Mouse (Mus musculus): ENCODE data around the gene Ttll7. TPM values are rescaled to one million over a fixed set of nuclear protein-coding genes. Genes with fewer than 3 reads are reported as not detected.

The Ttll7 gene
- polyA plus RNA-seq (2011; ENCODE audit: insufficient read depth, insufficient read length, low replicate concordance, missing spikeins), result 0.27 and 1.2 TPM in 2 replicates

- H3K4me1 ChIP-seq (ENCODE audit: control insufficient read depth, insufficient read depth, low read length), result no peaks in the 10 kb centered on the region
- TF ChIP-seq CTCF (IDR thresholded peaks at IDR 0.05; ENCODE audit: control insufficient read depth, insufficient read depth, low read length) (no peak), POLR2A (IDR thresholded peaks at IDR 0.05; ENCODE audit: borderline replicate concordance, control insufficient read depth, low read depth, low read length) (no peak)
- H3K27ac ChIP-seq (ENCODE audit: control insufficient read depth, insufficient read depth, low read depth, low read length, poor library complexity), result no peak within 1 kb of the TSS; the same call in 1 of the 2 replicates
- H3K4me3 ChIP-seq (replicated peaks; ENCODE audit: control insufficient read depth, low read depth, low read length), result no peak within 1 kb of the TSS
- under 1% methylated on average over 36 of the region's 36 CpGs for WGBS
Observed at GRCm38 (mm10) chr3:146851966-146852891, at the start of gene Ttll7. Ttll7 (plus strand) TSS chr3:146852367.

GRCm38 (mm10) chr3:146812041-146812878 lies 39.9 kb upstream of the Ttll7 start:
- Histone ChIP-seq H3K4me1 (ENCODE audit: control insufficient read depth, insufficient read depth, low read length) (no peaks in the 10 kb centered on the region; the same call in 1 of the 2 replicates), H3K27ac (ENCODE audit: control insufficient read depth, insufficient read depth, low read depth, low read length, poor library complexity) (peak overlapping the region; percentile 29; the same call in 1 of the 2 replicates), H3K4me3 (replicated peaks; ENCODE audit: control insufficient read depth, low read depth, low read length) (peak overlapping the region; percentile 91)
- 1% methylated on average over 60 of the region's 60 CpGs for WGBS
- TF ChIP-seq CTCF (IDR thresholded peaks at IDR 0.05; ENCODE audit: control insufficient read depth, insufficient read depth, low read length) (no peak), POLR2A (IDR thresholded peaks at IDR 0.05; ENCODE audit: borderline replicate concordance, control insufficient read depth, low read depth, low read length) (no peak)

- Histone ChIP-seq H3K4me3 (replicated peaks; ENCODE audit: control insufficient read depth, low read depth, low read length) (peak within 1 kb of the TSS; percentile 91), H3K4me1 (ENCODE audit: control insufficient read depth, insufficient read depth, low read length) (no peaks in the 10 kb centered on the region; the same call in 1 of the 2 replicates), H3K27ac (ENCODE audit: control insufficient read depth, insufficient read depth, low read depth, low read length, poor library complexity) (peak within 1 kb of the TSS; percentile 72)
- peak; percentile 63; the same call in 1 of the 2 replicates for TF ChIP-seq POLR2A (IDR thresholded peaks at IDR 0.05; ENCODE audit: borderline replicate concordance, control insufficient read depth, low read depth, low read length)
- TF ChIP-seq CTCF (IDR thresholded peaks at IDR 0.05; ENCODE audit: control insufficient read depth, insufficient read depth, low read length), result no peak
- WGBS, result under 1% methylated on average over 59 of the region's 60 CpGs
Observed at GRCm38 (mm10) chr3:146812901-146813393, 39.2 kb upstream of the Ttll7 start, which contains the start of gene Prkacb. Prkacb (minus strand) TSS chr3:146812990.

- Histone ChIP-seq H3K4me1 (ENCODE audit: control insufficient read depth, insufficient read depth, low read length) (no peaks in the 10 kb centered on the region; the same call in 1 of the 2 replicates), H3K4me3 (replicated peaks; ENCODE audit: control insufficient read depth, low read depth, low read length) (no peak overlapping the region), H3K27ac (ENCODE audit: control insufficient read depth, insufficient read depth, low read depth, low read length, poor library complexity) (no peak overlapping the region)
- TF ChIP-seq POLR2A (IDR thresholded peaks at IDR 0.05; ENCODE audit: borderline replicate concordance, control insufficient read depth, low read depth, low read length) (no peak), CTCF (IDR thresholded peaks at IDR 0.05; ENCODE audit: control insufficient read depth, insufficient read depth, low read length) (no peak)
- WGBS, result 42% methylated on average over 7 of the region's 7 CpGs
Observed at GRCm38 (mm10) chr3:146813624-146814023, 38.5 kb upstream of the Ttll7 start.

GRCm38 (mm10) chr3:146820718-146821117 lies 31.4 kb upstream of the Ttll7 start:
- TF ChIP-seq CTCF (IDR thresholded peaks at IDR 0.05; ENCODE audit: control insufficient read depth, insufficient read depth, low read length) (no peak), POLR2A (IDR thresholded peaks at IDR 0.05; ENCODE audit: borderline replicate concordance, control insufficient read depth, low read depth, low read length) (no peak)
- no peak overlapping the region for H3K27ac ChIP-seq (ENCODE audit: control insufficient read depth, insufficient read depth, low read depth, low read length, poor library complexity)
- no peaks in the 10 kb centered on the region for H3K4me1 ChIP-seq (ENCODE audit: control insufficient read depth, insufficient read depth, low read length)
- WGBS, result 89% methylated on average over 4 of the region's 4 CpGs
- H3K4me3 ChIP-seq (replicated peaks; ENCODE audit: control insufficient read depth, low read depth, low read length), result no peak overlapping the region

GRCm38 (mm10) chr3:146842766-146843165 lies 9.4 kb upstream of the Ttll7 start:
- TF ChIP-seq POLR2A (IDR thresholded peaks at IDR 0.05; ENCODE audit: borderline replicate concordance, control insufficient read depth, low read depth, low read length), result no peak
- TF ChIP-seq CTCF (IDR thresholded peaks at IDR 0.05; ENCODE audit: control insufficient read depth, insufficient read depth, low read length), result no peak
- Histone ChIP-seq H3K4me1 (ENCODE audit: control insufficient read depth, insufficient read depth, low read length) (no peaks in the 10 kb centered on the region), H3K27ac (ENCODE audit: control insufficient read depth, insufficient read depth, low read depth, low read length, poor library complexity) (no peak overlapping the region), H3K4me3 (replicated peaks; ENCODE audit: control insufficient read depth, low read depth, low read length) (no peak overlapping the region)
- WGBS, result 57% methylated on average over 3 of the region's 3 CpGs

- 75% methylated on average over 6 of the region's 6 CpGs for WGBS
- no peaks in the 10 kb centered on the region for H3K4me1 ChIP-seq (ENCODE audit: control insufficient read depth, insufficient read depth, low read length)
- H3K4me3 ChIP-seq (replicated peaks; ENCODE audit: control insufficient read depth, low read depth, low read length), result no peak overlapping the region
- H3K27ac ChIP-seq (ENCODE audit: control insufficient read depth, insufficient read depth, low read depth, low read length, poor library complexity), result no peak overlapping the region
- TF ChIP-seq POLR2A (IDR thresholded peaks at IDR 0.05; ENCODE audit: borderline replicate concordance, control insufficient read depth, low read depth, low read length) (no peak), CTCF (IDR thresholded peaks at IDR 0.05; ENCODE audit: control insufficient read depth, insufficient read depth, low read length) (no peak)
Observed at GRCm38 (mm10) chr3:146843470-146843869, 8.7 kb upstream of the Ttll7 start.

Measured in bone marrow, adult 2 months (tissue).